In the genomic region with DNA sequence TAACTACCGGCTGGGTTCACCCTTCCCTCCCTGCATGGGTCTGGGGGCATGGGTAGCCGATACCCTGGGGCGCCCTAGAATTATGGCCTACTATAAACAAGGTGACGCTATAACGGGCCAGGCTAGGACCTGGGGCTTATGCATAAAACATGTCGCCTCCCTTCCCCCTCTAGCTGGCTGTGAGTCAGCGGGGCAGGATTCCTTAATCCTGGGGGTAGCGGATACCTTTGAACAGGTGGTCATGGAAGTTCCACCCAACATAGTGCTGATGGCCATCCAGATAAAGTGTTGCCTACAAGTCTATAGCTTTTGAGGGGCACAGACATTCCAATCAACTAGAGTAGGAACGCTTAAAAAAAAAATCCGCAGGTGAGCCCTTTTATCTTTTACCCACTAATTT, we compare ENCODE assay signal across 9 mouse cellular contexts. TPM values are rescaled to one million over a fixed set of nuclear protein-coding genes. Genes with fewer than 3 reads are reported as not detected.
A peak's percentile ranks its signal among the peaks of the same experiment; 100 is the strongest.
DNase-seq lines count a peak whose midpoint lies in the region; ATAC-seq lines count a peak whose summit lies in the region.
"Had no signal": no experiment of that assay in that cellular context is flagged by ENCODE, and none has a peak within 500 bp of the region (broad histone marks: within the 10 kb centered on the region; RNA-seq: fewer than 3 reads in every experiment).

No protein-coding gene starts in this region.

- H3K9ac ChIP-seq in forebrain, embryonic 16.5 days (replicated peaks; ENCODE audit: low read depth, low read length) = no peak overlapping the region
- H3K9ac ChIP-seq in lung, embryonic 16.5 days (ENCODE audit: low read length) = 0 out of 2 replicates have a peak overlapping the region, but pooled peaks have one; percentile 4
- no peak overlapping the region for H3K9ac ChIP-seq in stomach, embryonic 15.5 days

- peaks cover 40% of the 10 kb centered on the region for H3K4me1 ChIP-seq in forebrain, embryonic 10.5 days
- peaks cover 32% of the 10 kb centered on the region for H3K4me1 ChIP-seq in forebrain, embryonic 16.5 days (replicated peaks; ENCODE audit: control insufficient read depth, insufficient read depth, low read length)
- H3K4me1 ChIP-seq in lung, embryonic 16.5 days (replicated peaks; ENCODE audit: control insufficient read depth, insufficient read depth, low read length) = peaks cover 18% of the 10 kb centered on the region
- peaks cover 40% of the 10 kb centered on the region for H3K4me1 ChIP-seq in limb, embryonic 10.5 days
- H3K4me1 ChIP-seq in stomach, embryonic 15.5 days = peaks cover 27% of the 10 kb centered on the region

- H3K27me3 ChIP-seq in forebrain, embryonic 10.5 days (ENCODE audit: poor library complexity, severe bottlenecking) = peaks cover 82% of the 10 kb centered on the region
- peaks cover 51% of the 10 kb centered on the region for H3K27me3 ChIP-seq in forebrain, embryonic 16.5 days (replicated peaks; ENCODE audit: control insufficient read depth, insufficient read depth, low read length)
- peaks cover 42% of the 10 kb centered on the region for H3K27me3 ChIP-seq in lung, embryonic 16.5 days (ENCODE audit: control insufficient read depth, insufficient read depth, low read depth, low read length)
- H3K27me3 ChIP-seq in limb, embryonic 10.5 days (ENCODE audit: low read depth, poor library complexity, severe bottlenecking) = peaks cover 84% of the 10 kb centered on the region
- peaks cover 45% of the 10 kb centered on the region for H3K27me3 ChIP-seq in stomach, embryonic 15.5 days (replicated peaks)

- H3K4me3 ChIP-seq in forebrain, embryonic 10.5 days = peak overlapping the region; percentile 25
- H3K4me3 ChIP-seq in forebrain, embryonic 16.5 days (replicated peaks; ENCODE audit: low read length) = no peak overlapping the region
- peak overlapping the region; percentile 62 for H3K4me3 ChIP-seq in lung, embryonic 16.5 days (ENCODE audit: low read length)
- peak overlapping the region; percentile 29 for H3K4me3 ChIP-seq in limb, embryonic 10.5 days
- H3K4me3 ChIP-seq in stomach, embryonic 15.5 days (replicated peaks) = peak overlapping the region; percentile 54

- WGBS in forebrain, embryonic 10.5 days = 3% methylated on average over 10 of the region's 10 CpGs
- 5% methylated on average over 10 of the region's 10 CpGs for WGBS in forebrain, embryonic 16.5 days
- WGBS in lung, embryonic 16.5 days = 5% methylated on average over 10 of the region's 10 CpGs
- 2% methylated on average over 10 of the region's 10 CpGs for WGBS in limb, embryonic 10.5 days
- 4% methylated on average over 10 of the region's 10 CpGs for WGBS in stomach, embryonic 15.5 days

- no peak for ATAC-seq in forebrain, embryonic 16.5 days
- ATAC-seq in lung, embryonic 16.5 days (ENCODE audit: low read depth) = no peak
- ATAC-seq in stomach, embryonic 15.5 days (ENCODE audit: insufficient read depth, low FRiP score, low read depth) = no peak

- H3K4me2 ChIP-seq in forebrain, embryonic 16.5 days (ENCODE audit: low read length) = no peak overlapping the region
- H3K4me2 ChIP-seq in lung, embryonic 16.5 days (ENCODE audit: low read depth, low read length) = peak overlapping the region; percentile 97
- H3K4me2 ChIP-seq in stomach, embryonic 15.5 days = peak overlapping the region; percentile 98

- H3K27ac ChIP-seq in forebrain, embryonic 10.5 days = no peak overlapping the region
- no peak overlapping the region for H3K27ac ChIP-seq in forebrain, embryonic 16.5 days (ENCODE audit: low read length)
- no peak overlapping the region for H3K27ac ChIP-seq in lung, embryonic 16.5 days (ENCODE audit: low read length)
- H3K27ac ChIP-seq in limb, embryonic 10.5 days = no peak overlapping the region
- no peak overlapping the region for H3K27ac ChIP-seq in stomach, embryonic 15.5 days

- no peaks in the 10 kb centered on the region for H3K36me3 ChIP-seq in forebrain, embryonic 10.5 days (replicated peaks)
- H3K36me3 ChIP-seq in forebrain, embryonic 16.5 days (ENCODE audit: control insufficient read depth, insufficient read depth) = no peaks in the 10 kb centered on the region
- no peaks in the 10 kb centered on the region for H3K36me3 ChIP-seq in lung, embryonic 16.5 days (ENCODE audit: control insufficient read depth, insufficient read depth, low read length)
- H3K36me3 ChIP-seq in limb, embryonic 10.5 days = no peaks in the 10 kb centered on the region
- H3K36me3 ChIP-seq in stomach, embryonic 15.5 days = no peaks in the 10 kb centered on the region

- no peaks in the 10 kb centered on the region for H3K9me3 ChIP-seq in forebrain, embryonic 10.5 days
- H3K9me3 ChIP-seq in forebrain, embryonic 16.5 days (ENCODE audit: control insufficient read depth, low read length) = no peaks in the 10 kb centered on the region
- no peaks in the 10 kb centered on the region for H3K9me3 ChIP-seq in lung, embryonic 16.5 days (ENCODE audit: control insufficient read depth, low read length)
- no peaks in the 10 kb centered on the region for H3K9me3 ChIP-seq in limb, embryonic 10.5 days (replicated peaks)
- no peaks in the 10 kb centered on the region for H3K9me3 ChIP-seq in stomach, embryonic 15.5 days

- no peak for DNase-seq in forebrain, embryonic 10.5 days (ENCODE audit: extremely low spot score, low spot score)
- no peak for DNase-seq in lung, postnatal 14 days
- DNase-seq in limb, embryonic 10.5 days (ENCODE audit: low spot score) = peak; percentile 37
- DNase-seq in urinary bladder, postnatal 36 days (ENCODE audit: low spot score in 2 of 2) = no peak
- DNase-seq in adipocyte (ENCODE audit: low spot score) = no peak

RNA-seq across cellular contexts. Expression of a gene that starts 2.0 kb away (rescaled TPM):
- 0.20 and 0.36 TPM in 2 replicates for polyA plus RNA-seq in forebrain, embryonic 10.5 days (2016; fragmentation: Nextera tagmentation; extraction: Ambion mirVana)
- not detected in 2 replicates for polyA plus RNA-seq in forebrain, embryonic 16.5 days (2015; fragmentation: Nextera tagmentation; extraction: Ambion mirVana)
- 3.7 and 4.1 TPM in 2 replicates for polyA plus RNA-seq in lung, embryonic 16.5 days (2015; fragmentation: Nextera tagmentation; extraction: Ambion mirVana)
- 0.41 and 0.97 TPM in 2 replicates for polyA plus RNA-seq in limb, embryonic 10.5 days (2016; fragmentation: Nextera tagmentation; extraction: Ambion mirVana)
- polyA plus RNA-seq in stomach, embryonic 15.5 days (2015; fragmentation: Nextera tagmentation; extraction: Ambion mirVana) = 3.6 and 4.0 TPM in 2 replicates
- polyA plus RNA-seq: liver, embryonic 16.5 days had no signal

RNA-seq across cellular contexts. Expression of a gene that starts 38.8 kb away (rescaled TPM):
- polyA plus RNA-seq in forebrain, embryonic 10.5 days (2016; fragmentation: Nextera tagmentation; extraction: Ambion mirVana) = 64.7 and 65.7 TPM in 2 replicates
- 28.3 and 29.2 TPM in 2 replicates for polyA plus RNA-seq in forebrain, embryonic 16.5 days (2015; fragmentation: Nextera tagmentation; extraction: Ambion mirVana)
- polyA plus RNA-seq in lung, embryonic 16.5 days (2015; fragmentation: Nextera tagmentation; extraction: Ambion mirVana) = 36.4 and 36.9 TPM in 2 replicates
- 68.7 and 71.3 TPM in 2 replicates for polyA plus RNA-seq in limb, embryonic 10.5 days (2016; fragmentation: Nextera tagmentation; extraction: Ambion mirVana)
- 38.6 and 40.5 TPM in 2 replicates for polyA plus RNA-seq in stomach, embryonic 15.5 days (2015; fragmentation: Nextera tagmentation; extraction: Ambion mirVana)

RNA-seq across cellular contexts. Expression of a gene that starts 38.9 kb away (rescaled TPM):
- polyA plus RNA-seq in forebrain, embryonic 10.5 days (2016; fragmentation: Nextera tagmentation; extraction: Ambion mirVana) = 0.81 TPM in 1 of 2 replicates, not detected in the other
- 2.6 and 3.1 TPM in 2 replicates for polyA plus RNA-seq in forebrain, embryonic 16.5 days (2015; fragmentation: Nextera tagmentation; extraction: Ambion mirVana)
- polyA plus RNA-seq in lung, embryonic 16.5 days (2015; fragmentation: Nextera tagmentation; extraction: Ambion mirVana) = 2.4 and 4.1 TPM in 2 replicates
- polyA plus RNA-seq in limb, embryonic 10.5 days (2016; fragmentation: Nextera tagmentation; extraction: Ambion mirVana) = 2.3 TPM in 1 of 2 replicates, not detected in the other
- polyA plus RNA-seq in stomach, embryonic 15.5 days (2015; fragmentation: Nextera tagmentation; extraction: Ambion mirVana) = 0.84 and 6.1 TPM in 2 replicates

RNA-seq across cellular contexts. Expression of a gene that starts 59.2 kb away (rescaled TPM):
- 132 and 133 TPM in 2 replicates for polyA plus RNA-seq in forebrain, embryonic 10.5 days (2016; fragmentation: Nextera tagmentation; extraction: Ambion mirVana)
- polyA plus RNA-seq in forebrain, embryonic 16.5 days (2015; fragmentation: Nextera tagmentation; extraction: Ambion mirVana) = 55.2 and 64.3 TPM in 2 replicates
- 101 and 103 TPM in 2 replicates for polyA plus RNA-seq in lung, embryonic 16.5 days (2015; fragmentation: Nextera tagmentation; extraction: Ambion mirVana)
- 140 and 144 TPM in 2 replicates for polyA plus RNA-seq in limb, embryonic 10.5 days (2016; fragmentation: Nextera tagmentation; extraction: Ambion mirVana)
- polyA plus RNA-seq in stomach, embryonic 15.5 days (2015; fragmentation: Nextera tagmentation; extraction: Ambion mirVana) = 122 and 130 TPM in 2 replicates

RNA-seq across cellular contexts. Expression of a gene that starts 59.5 kb away (rescaled TPM):
- polyA plus RNA-seq in forebrain, embryonic 10.5 days (2016; fragmentation: Nextera tagmentation; extraction: Ambion mirVana) = 27.1 and 28.0 TPM in 2 replicates
- 10.8 and 11.4 TPM in 2 replicates for polyA plus RNA-seq in forebrain, embryonic 16.5 days (2015; fragmentation: Nextera tagmentation; extraction: Ambion mirVana)
- polyA plus RNA-seq in lung, embryonic 16.5 days (2015; fragmentation: Nextera tagmentation; extraction: Ambion mirVana) = 21.8 and 22.6 TPM in 2 replicates
- 25.6 and 25.7 TPM in 2 replicates for polyA plus RNA-seq in limb, embryonic 10.5 days (2016; fragmentation: Nextera tagmentation; extraction: Ambion mirVana)
- 20.2 and 21.3 TPM in 2 replicates for polyA plus RNA-seq in stomach, embryonic 15.5 days (2015; fragmentation: Nextera tagmentation; extraction: Ambion mirVana)
